Mouse (Mus musculus) heart, postnatal 0 days (tissue): ENCODE data around the gene Trim13. TPM values are rescaled to one million over a fixed set of nuclear protein-coding genes. Genes with fewer than 3 reads are reported as not detected.

ENCODE experiments used
- ATAC-seq: fragments of 200-750 bp; cut with Nextera tagmentation; 2 replicates; pipeline ENCODE4 v1.8.0; 2017; ENCODE audit warnings: low read depth, moderate number of reproducible peaks, moderate library complexity; ENCODE audit not compliant: insufficient read depth
- DNase-seq: peaks from one replicate; pipeline ENCODE4 v3.0.0-alpha.2; 2016; ENCODE audit warnings: low spot score
- H3K27ac ChIP-seq: fragments of 300-500 bp; sonication (generic); 2 replicates; pipeline ENCODE4 v1.5.1; 2014; ENCODE audit warnings: low read depth, mild to moderate bottlenecking
- H3K27me3 ChIP-seq: fragments of 300-500 bp; sonication (generic); 2 replicates; pipeline ENCODE4 v1.6.1; 2014; ENCODE audit warnings: low read length, mixed read lengths; ENCODE audit not compliant: control insufficient read depth, insufficient read depth
- H3K36me3 ChIP-seq: fragments of 300-500 bp; sonication (generic); replicated peaks from 2 replicates; pipeline ENCODE4 v1.6.1; 2014; ENCODE audit warnings: low read length, mixed read lengths; ENCODE audit not compliant: control insufficient read depth, insufficient read depth
- H3K4me1 ChIP-seq: fragments of 300-500 bp; sonication (generic); 2 replicates; pipeline ENCODE4 v1.6.1; 2014; ENCODE audit warnings: antibody characterized with exemption; ENCODE audit not compliant: control insufficient read depth, insufficient read depth
- H3K4me2 ChIP-seq: fragments of 300-500 bp; sonication (generic); 2 replicates; pipeline ENCODE4 v1.6.1; 2014; ENCODE audit warnings: low read depth, mild to moderate bottlenecking, low read length, moderate library complexity
- H3K4me3 ChIP-seq: fragments of 300-500 bp; sonication (generic); 2 replicates; pipeline ENCODE4 v1.5.1; 2014; ENCODE audit warnings: low read depth, low read length
- H3K9ac ChIP-seq: fragments of 300-500 bp; sonication (generic); replicated peaks from 2 replicates; pipeline ENCODE4 v1.6.1; 2014; ENCODE audit warnings: low read depth, low read length, mixed read lengths
- H3K9me3 ChIP-seq: fragments of 300-500 bp; sonication (generic); replicated peaks from 2 replicates; pipeline ENCODE4 v1.6.1; 2016; ENCODE audit warnings: low read length; ENCODE audit not compliant: control insufficient read depth
- CTCF ChIP-seq: IDR thresholded peaks from 2 replicates; pipeline ENCODE4 v1.5.1; 2016; ENCODE audit warnings: antibody characterized with exemption, control low read depth, low read depth
- EP300 ChIP-seq: IDR thresholded peaks from 2 replicates; pipeline ENCODE4 v1.6.1; 2016; ENCODE audit warnings: antibody characterized with exemption, low read depth
- WGBS: fragments of 180-500 bp; shearing (Covaris S2); extraction: QIAGEN DNeasy Blood & Tissue Kit; methylation state at CpG from one replicate; pipeline ENCODE4 v1.1.7; 2014; 5-methylcytosine and 5-hydroxymethylcytosine counted together
- microRNA counts: library from miRNA; unstranded; fragments of <30 nt; microRNA quantifications from one replicate; lab custom pipeline; 2015
- microRNA-seq: library from miRNA; unstranded; fragments of <30 nt; microRNA quantifications from one replicate; pipeline ENCODE4, GENCODE M21; 2016
- polyA plus RNA-seq: library from polyadenylated mRNA; unstranded; fragments of >200 nt; fragmentation: Nextera tagmentation; extraction: Ambion mirVana; gene quantifications from 2 replicates; pipeline ENCODE4 v1.2.1, GENCODE M21; 2015
- total RNA-seq: library from RNA; depleted of rRNA; stranded (reverse); fragments of >200 nt; gene quantifications from 2 replicates; pipeline ENCODE4 v1.2.3, GENCODE M21; 2014; ENCODE audit warnings: low replicate concordance; rRNA removed

Trim13 gene
- total and polyA plus RNA-seq, 2 experiments from 2014 or later, result 11.2 to 18.7 TPM

- no peak for TF ChIP-seq EP300
- no peak for TF ChIP-seq CTCF
- Histone ChIP-seq H3K4me2 (peak overlapping the region; percentile 91), H3K36me3 (no peaks in the 10 kb centered on the region), H3K9ac (peak overlapping the region; percentile 98), H3K9me3 (no peaks in the 10 kb centered on the region), H3K27me3 (no peaks in the 10 kb centered on the region), H3K4me3 (peak overlapping the region; percentile 92), H3K27ac (peak overlapping the region; percentile 98), H3K4me1 (no peaks in the 10 kb centered on the region)
- peak; percentile 69 for DNase-seq
- ATAC-seq, result peak; percentile 78
- WGBS, result under 1% methylated on average over 86 of the region's 95 CpGs
Observed at GRCm38 (mm10) chr14:61647881-61648684, 50.0 kb downstream of the Trim13 start.

DNA sequence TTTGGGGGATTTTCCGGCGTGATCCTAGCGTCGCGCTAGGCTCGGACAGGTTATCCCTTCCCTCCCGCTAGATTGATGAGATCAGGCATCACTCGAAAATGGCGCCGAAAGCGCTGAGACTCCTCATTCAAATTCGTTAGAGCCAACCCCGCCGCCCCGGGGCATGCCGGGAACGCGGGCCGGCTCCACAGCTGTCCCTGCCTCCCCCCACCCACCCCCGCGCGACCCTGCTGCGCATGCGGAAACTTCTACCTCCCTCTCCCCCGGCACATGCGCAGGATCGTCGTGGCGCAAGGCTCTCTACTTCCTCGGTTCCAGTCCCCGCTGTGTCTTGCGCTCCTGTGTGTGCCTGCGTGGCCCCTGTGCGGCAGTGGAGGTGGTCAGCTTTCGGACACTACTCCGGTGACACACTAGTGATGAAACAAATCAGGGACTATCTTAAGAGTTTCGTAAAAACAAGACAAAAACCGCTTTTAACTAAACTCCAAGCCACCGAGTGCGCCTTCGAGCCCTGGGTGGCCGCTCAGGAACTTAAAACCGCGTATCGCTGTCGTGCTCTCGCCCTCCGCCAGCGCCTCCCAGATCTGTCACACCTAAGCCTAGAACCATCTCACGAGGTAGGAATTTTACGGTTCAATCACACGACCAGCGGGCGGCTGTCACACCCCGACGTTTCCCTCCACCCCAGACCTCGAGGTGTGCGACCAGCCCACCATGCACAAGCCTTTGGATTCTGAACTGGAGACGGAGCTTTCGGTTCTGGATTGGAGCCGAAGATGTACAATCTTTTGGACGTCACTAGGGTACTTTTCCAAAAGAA lies 50.8 kb downstream of the Trim13 start:
- Histone ChIP-seq H3K36me3 (no peaks in the 10 kb centered on the region), H3K9me3 (no peaks in the 10 kb centered on the region)

GRCm38 (mm10) chr14:61650291-61650960 lies 52.4 kb downstream of the Trim13 start:
- H3K9me3 ChIP-seq, result no peaks in the 10 kb centered on the region
- H3K4me3 ChIP-seq, result no peak overlapping the region
- H3K9ac ChIP-seq, result no peak overlapping the region
- no peaks in the 10 kb centered on the region for H3K36me3 ChIP-seq
- H3K4me2 ChIP-seq, result no peak overlapping the region
- 29% methylated on average over 9 of the region's 9 CpGs for WGBS
- no peak for ATAC-seq
- peaks cover 4% of the 10 kb centered on the region for H3K4me1 ChIP-seq
- peak; percentile 62 for TF ChIP-seq CTCF
- no peak for TF ChIP-seq EP300
- peak overlapping the region; percentile 18 for H3K27ac ChIP-seq
- no peaks in the 10 kb centered on the region for H3K27me3 ChIP-seq
- DNase-seq, result no peak

More for the DNA sequence above, 50.8 kb downstream of the Trim13 start:
- peak overlapping the region; percentile 98 for H3K27ac ChIP-seq
- DNase-seq (peak; percentile 98), ATAC-seq (peak; percentile 93)
- 1% methylated on average over 62 of the region's 62 CpGs for WGBS
- H3K4me1 ChIP-seq, result no peaks in the 10 kb centered on the region
- no peaks in the 10 kb centered on the region for H3K27me3 ChIP-seq
- H3K4me3 ChIP-seq, result peak overlapping the region; percentile 92
- peak overlapping the region; percentile 91 for H3K4me2 ChIP-seq
- peak overlapping the region; percentile 98 for H3K9ac ChIP-seq
- TF ChIP-seq CTCF (no peak), EP300 (no peak)

MicroRNAs within 50 kb of the gene (microRNA counts, 519-probe panel; counts per million panel counts)
- 7,539 counts per million, percentile 87 among the panel's probes with 10 or more counts for microRNA mmu-miR-15a (lab: Ali Mortazavi, UCI)
- microRNA mmu-miR-16 (lab: Ali Mortazavi, UCI), result 8,997 counts per million, percentile 96 among the panel's probes with 10 or more counts

Small RNA genes within 50 kb of the gene (microRNA-seq; reads per million reads assigned to microRNA genes)
- 4,074 reads per million, percentile 92 among the genes with 10 or more reads in this experiment for gene Mir15a
- 2,460 reads per million, percentile 87 among the genes with 10 or more reads in this experiment for gene Mir16-1

Other genes with a start within 250 kb of the Trim13 start
- gene Ebpl, start 237.8 kb upstream of the Trim13 start, total RNA-seq, result 0.38 and 0.46 TPM in 2 replicates
- gene Ebpl, start 237.8 kb upstream of the Trim13 start, polyA plus RNA-seq, result 2.9 and 3.4 TPM in 2 replicates
- 12.9 and 26.6 TPM in 2 replicates for gene Kpna3, start 158.4 kb upstream of the Trim13 start, total RNA-seq
- 22.2 and 23.2 TPM in 2 replicates for gene Kpna3, start 158.4 kb upstream of the Trim13 start, polyA plus RNA-seq
- 18.5 and 28.0 TPM in 2 replicates for gene Spryd7, start 41.4 kb upstream of the Trim13 start, total RNA-seq
- gene Spryd7, start 41.4 kb upstream of the Trim13 start, polyA plus RNA-seq, result 40.5 and 41.9 TPM in 2 replicates
- 1.9 TPM in 1 of 2 replicates, not detected in the other for gene Kcnrg, start 9.2 kb downstream of the Trim13 start, total RNA-seq
- 0.16 and 0.33 TPM in 2 replicates for gene Kcnrg, start 9.2 kb downstream of the Trim13 start, polyA plus RNA-seq